Mouse (Mus musculus) kidney, postnatal 14 days (tissue): ENCODE results near the gene Sirpa.

ENCODE experiments used
- DNase-seq: peaks from one replicate; pipeline ENCODE4 v3.0.0; 2022; ENCODE audit warnings: mixed read lengths

The Sirpa gene

DNA sequence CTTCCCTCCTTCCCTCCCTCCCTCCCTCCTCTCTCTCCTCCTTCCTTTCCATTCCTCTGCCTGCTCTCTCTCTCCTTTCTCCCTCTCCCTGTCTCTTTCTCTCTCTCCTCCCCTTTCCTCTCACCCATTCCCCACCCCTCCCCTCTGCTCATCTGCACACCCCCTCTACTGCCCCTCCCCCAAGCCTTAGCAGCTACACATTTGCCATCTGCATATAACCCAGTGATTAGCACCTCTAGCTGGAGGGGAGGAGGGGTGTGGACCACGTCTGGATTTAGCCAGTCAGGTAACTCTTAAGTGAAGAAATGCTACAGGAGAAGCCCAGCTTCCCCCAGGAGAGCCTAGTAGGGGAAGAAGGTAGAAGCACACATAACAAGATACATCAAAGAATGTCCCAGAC is 7.7 kb upstream of the Sirpa start:
- DNase-seq = no peak

DNA sequence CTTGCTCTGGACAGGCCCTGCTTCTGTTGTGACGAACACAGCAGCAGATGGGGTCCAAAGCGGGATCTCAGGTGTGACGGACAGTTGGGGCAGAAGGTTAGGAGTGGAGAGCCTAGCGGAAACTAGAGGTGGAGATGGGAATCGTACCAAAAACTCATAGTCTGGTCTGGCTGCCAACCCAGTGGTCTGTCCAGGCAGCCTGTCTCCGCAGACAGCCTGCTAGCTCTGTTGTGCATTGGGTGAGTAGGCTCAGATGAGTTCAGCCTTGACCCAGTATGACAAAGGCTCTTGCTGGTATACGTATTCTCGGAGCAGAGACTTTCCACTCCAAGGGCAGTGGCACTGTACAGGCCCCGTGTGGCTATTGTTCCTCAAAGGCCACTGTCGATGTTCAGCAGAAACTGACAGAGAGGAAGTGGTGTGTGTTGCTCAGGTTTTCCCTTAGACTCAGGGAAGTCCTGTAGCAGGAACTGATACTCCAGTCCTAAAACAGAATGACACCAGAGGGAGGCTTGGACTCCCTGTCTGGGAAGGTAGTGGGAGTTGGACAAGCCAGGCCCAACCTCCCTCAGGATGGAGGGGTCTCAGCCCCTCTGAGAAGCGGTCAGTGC is 6.6 kb upstream of the Sirpa start:
- no peak for DNase-seq

DNA sequence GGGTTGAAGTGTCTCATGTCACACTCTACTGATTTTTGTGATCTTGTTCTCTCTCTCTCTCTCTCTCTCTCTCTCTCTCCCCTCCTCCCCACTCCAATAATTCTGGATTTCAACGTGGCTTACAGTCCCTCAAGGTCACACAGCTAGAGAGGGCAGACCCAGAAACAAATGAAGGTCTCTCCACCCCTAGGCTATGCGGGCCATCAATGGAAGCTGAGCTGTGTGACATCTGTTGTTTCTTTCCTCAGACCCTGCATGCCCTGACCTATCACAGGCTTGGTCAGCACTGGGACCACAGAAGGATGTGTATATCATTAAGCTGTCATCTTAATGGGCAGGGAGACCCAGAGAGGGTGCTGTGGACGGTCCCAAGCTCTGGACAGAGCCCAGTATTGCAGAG is 5.4 kb upstream of the Sirpa start:
- no peak for DNase-seq

DNA sequence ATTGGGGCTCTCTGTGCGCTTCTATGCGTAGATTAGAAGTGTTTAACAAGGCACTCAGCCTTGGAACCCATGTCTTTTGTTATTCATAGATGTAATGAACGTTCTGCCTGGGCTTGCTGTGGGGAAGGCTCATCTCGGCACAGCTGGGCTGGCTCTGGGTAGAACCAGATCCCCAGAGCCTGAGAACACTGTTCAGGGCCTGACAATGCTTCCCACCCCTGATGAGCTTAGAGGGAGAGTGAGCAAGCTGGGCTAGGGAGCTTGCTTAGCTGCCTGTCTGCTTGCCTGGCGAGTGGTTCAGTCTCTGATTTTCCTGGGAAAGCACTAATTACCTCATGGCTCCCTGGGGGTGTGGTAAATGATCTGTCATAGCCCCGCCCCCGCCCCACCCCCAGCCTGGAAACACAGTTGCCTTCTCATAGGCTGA is 4.8 kb upstream of the Sirpa start:
- no peak for DNase-seq

GRCm38 (mm10) chr2:129591897-129592296 is 738 bp upstream of the Sirpa start:
- no peak for DNase-seq

- DNase-seq = peak; percentile 90
These were observed 673 bp downstream of the Sirpa start for GRCm38 (mm10) chr2:129593141-129593875.

DNA sequence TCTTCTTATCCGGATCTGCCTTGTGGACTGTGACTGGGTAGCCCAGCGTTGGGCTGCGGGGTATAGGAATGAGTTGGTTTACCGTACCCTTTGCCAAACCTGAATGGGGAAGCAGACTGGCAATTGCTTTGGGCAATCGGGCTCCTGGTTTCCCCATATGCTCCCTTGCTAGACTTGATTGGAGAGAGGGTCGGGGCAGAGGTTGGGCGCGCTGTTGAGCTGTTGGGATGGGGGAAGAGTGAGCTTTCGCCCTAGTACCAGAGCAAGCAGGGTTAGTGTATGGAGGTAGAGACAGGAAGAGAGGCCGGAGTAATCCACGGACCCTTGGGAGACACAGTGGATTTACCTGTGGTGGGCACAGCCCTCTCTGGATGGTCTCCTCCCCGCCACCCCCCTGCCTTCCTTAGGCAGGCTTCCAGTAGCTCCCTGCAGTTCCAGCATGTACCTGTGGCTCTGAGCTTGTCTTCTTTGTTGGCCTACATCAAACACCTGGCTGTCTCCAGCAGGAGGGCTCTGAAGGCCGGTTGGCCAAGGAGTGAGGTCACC is 1.3 kb downstream of the Sirpa start:
- DNase-seq = no peak

DNA sequence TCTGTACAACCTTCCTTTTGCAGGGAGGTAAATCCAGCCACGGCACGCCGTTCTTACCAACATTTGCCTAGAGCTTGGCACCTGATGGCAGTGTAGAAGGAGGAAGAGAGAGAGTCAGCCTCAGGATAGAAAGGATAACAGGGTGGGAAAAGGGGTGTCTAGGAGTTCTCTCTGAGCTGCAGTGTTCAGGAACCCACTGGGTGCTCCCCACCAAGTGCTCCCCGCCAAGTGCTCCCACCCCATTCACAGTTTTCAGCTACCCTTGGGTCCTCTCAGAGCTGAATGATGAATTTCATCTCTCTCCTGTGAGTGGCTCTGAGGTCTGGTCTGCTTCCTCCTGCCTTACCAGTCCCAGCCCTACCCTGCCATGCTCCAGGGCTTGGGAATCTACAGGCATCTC is 1.9 kb downstream of the Sirpa start:
- no peak for DNase-seq

- no peak for DNase-seq
These were observed 2.6 kb downstream of the Sirpa start for GRCm38 (mm10) chr2:129595206-129595605.

GRCm38 (mm10) chr2:129595661-129596209 is 3.1 kb downstream of the Sirpa start:
- DNase-seq = peak; percentile 72

GRCm38 (mm10) chr2:129596555-129597172 is 4.0 kb downstream of the Sirpa start:
- no peak for DNase-seq

- DNase-seq = no peak
These were observed 4.9 kb downstream of the Sirpa start for GRCm38 (mm10) chr2:129597581-129597980.

DNA sequence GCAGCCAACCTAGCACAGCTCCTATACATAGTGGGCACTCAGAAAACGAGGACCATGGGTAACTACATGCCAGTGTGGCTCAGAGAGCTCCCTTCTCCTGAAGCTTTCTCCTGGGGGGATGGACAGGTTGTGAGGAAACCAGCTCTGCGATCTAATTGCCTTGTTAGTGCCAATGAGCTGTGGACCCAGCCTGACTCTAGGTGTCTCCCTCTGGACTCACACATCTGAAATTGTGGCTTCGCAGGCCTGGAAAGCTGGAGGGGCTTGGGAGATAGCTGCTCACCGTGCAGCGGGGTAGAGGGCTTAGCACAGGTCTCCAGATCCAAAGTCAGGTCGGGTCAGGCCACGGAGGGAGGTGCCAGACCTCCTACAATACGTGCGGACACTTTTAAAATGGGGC is 5.5 kb downstream of the Sirpa start:
- DNase-seq = no peak

DNA sequence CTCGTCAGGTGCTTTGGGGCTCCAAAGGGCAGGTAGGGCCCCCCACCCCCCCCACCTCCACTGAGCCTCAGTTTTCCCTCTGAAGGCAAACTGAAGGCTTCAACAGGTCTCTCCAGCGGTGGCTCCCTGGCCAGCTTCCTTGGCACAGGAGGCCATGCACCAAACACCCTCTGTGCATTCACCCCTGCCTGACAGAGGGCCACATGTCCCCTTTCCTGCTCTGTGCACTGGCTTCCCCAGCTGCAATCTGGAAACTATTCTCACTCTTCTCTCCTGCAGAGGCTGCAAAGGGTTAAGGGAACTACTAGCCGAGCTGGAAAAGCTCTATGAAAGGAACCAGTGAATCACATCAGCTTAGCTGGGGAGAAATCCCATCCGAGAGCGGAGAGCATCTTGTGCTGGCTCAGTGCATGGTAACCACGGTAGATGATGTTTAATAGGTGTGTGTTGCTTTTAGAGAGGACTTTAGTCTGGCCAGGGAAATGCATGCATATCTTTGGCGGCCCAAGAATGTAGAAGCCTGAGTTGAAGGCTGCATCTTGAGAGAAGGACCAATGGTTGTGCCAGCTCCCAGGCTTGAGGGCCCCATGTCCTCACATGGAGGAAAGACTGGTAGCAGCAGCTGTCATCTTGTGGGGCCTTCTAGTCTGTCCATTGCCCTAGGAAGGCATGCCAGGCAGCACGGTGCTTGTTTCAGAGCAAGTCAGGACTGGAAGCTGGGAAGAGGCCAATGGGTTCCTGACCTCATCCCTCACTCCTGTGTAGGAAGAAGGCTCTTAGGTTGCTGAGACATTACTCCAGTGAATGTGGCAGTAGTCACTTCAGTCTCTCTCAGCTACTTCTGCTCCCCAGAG is 6.8 kb downstream of the Sirpa start:
- DNase-seq = no peak

DNA sequence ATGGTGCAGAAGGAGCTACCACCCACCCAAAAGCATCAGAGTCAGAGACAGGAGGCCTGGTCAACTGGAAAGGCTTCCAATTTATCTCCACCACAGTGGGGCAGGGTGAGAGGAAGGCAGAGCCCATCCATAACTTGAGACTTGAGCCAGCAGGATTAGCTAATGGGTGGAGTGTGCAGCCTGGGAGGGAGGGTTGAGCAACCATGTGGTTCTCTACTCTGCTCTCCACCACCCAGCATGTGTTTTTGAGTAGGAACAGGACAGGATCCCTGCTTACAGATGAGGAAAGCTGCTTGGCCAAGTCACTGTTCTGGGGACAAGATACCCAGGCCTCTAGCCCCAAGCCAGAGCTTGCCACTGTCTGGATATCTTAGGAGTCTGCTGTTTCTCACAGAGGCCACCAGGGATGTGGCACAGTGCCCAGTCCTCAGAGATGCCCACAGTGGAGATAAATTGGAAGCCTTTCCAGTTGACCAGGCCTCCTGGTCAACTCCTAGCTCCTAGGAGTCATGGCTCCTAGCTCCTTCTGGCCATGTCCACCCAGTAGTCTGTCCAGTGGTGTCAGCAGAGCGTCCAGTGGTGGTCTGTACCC is 8.5 kb downstream of the Sirpa start:
- no peak for DNase-seq

DNA sequence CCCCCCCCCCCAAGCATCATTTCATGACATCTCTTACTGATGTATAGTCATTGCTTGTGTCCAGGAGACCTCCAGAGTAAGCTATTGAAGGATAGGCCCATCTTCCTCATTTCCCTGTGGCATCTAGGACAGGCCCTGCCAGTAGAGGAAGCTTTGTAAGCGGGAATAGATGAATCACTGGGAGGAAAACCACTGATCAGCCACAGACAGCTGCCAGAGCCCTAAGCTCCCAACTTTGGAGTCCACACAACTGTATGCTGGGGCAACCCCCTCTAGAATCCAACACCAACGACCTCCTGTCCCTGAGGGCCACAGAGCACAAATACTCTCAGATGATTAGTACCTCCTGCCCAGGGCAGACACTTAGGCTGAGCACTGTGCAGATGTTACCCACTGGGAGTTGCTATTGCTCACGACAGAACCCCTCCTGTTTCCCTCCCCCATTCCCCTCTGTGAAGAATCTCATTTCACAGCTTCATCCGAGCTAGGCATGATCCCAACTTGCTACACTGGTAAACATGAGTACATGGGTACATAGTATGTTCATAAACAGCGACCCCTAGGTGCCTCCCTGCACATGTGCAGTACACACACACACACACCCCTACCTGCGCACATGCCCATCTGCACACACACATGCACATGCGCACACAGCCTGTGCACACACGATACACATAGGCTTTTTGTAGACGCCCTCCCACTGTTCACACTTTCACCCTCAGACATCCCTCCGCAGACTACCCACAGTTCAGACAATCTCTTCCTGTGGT is 9.4 kb downstream of the Sirpa start:
- DNase-seq = no peak

- DNase-seq = no peak
These were observed 10.2 kb downstream of the Sirpa start for GRCm38 (mm10) chr2:129602856-129603255.

GRCm38 (mm10) chr2:129603536-129603935 is 10.9 kb downstream of the Sirpa start:
- no peak for DNase-seq

DNA sequence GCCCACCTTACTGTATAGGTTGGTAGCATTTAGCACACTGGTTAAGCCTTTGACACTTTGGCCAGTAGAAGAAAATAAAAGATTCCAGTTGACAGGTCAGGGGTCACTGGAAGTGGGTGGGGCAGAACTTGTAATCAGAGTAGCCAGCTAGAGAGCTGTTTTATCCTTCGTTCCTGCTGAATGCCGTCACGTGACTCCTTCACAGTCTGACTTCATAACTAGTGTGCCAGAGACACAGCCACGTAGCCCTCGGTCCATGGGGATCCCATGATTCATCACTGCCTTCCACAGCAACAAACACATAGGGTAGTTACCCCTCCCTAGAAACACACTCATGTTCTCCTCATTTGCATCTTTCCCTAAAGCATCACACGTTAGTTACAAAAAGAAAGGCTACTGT is 11.4 kb downstream of the Sirpa start:
- DNase-seq = no peak

GRCm38 (mm10) chr2:129605816-129606215 is 13.2 kb downstream of the Sirpa start:
- no peak for DNase-seq

DNA sequence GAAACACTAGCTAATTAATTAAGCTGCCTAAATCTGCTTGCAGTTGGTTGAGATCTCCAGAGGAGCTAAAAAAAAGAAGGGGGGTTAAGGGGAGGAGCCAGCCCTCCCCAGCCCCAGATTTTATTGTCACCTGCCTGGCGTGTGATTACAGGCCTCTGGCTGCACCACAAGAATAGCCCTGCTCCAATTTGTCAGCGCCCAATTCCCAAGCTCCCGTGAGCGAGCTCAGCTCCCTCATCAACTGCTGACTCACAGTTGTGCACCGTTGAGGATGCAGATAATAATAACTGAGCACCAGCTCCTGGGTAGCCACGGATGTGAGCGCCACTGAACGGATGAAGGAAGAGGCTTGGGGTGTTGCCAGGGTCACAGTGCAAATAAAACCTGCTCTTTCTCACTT is 13.6 kb downstream of the Sirpa start:
- no peak for DNase-seq

DNA sequence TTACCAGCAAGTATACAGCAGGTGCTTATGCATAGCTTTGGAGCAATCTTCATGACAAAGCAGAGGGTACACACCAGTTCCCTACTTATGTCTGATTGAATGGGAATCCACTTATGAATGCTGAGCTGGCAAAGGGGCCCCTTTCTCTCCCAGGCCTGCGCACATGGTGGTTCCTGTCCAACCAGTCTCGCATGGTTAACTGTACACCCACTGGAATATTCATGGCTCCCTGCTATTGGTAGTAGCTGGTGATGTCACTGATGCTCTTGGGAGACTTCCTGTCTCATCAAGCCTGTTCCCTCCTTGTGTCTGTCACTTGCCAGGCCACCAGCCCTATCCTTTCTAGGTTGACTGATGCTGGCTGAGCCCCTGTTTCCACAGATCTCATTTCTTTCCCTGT is 14.3 kb downstream of the Sirpa start:
- no peak for DNase-seq
